Mouse (Mus musculus): ENCODE measurements around the gene Uap1l1. TPM values are rescaled to one million over a fixed set of nuclear protein-coding genes. Genes with fewer than 3 reads are reported as not detected.
A peak's percentile ranks its signal among the peaks of the same experiment; 100 is the strongest.

Gene Uap1l1
- polyA plus RNA-seq, 1 experiment from 2014 or later = 40.0 TPM

- Histone ChIP-seq H3K4me2 (ENCODE audit: low read depth, low read length) (peak within 1 kb of the TSS; percentile 97), H3K9me3 (replicated peaks; ENCODE audit: control insufficient read depth, low read length) (no peaks in the 10 kb centered on the region), H3K27me3 (ENCODE audit: control insufficient read depth, insufficient read depth, low read length) (no peaks in the 10 kb centered on the region), H3K27ac (ENCODE audit: low read length) (no peak within 1 kb of the TSS), H3K4me3 (replicated peaks; ENCODE audit: low read length) (peak within 1 kb of the TSS; percentile 64), H3K36me3 (ENCODE audit: control insufficient read depth, insufficient read depth, low read length) (0 out of 2 replicates have a peak, but pooled peaks cover 1% of the 10 kb centered on the region), H3K4me1 (ENCODE audit: control insufficient read depth, insufficient read depth, low read length) (peaks cover 12% of the 10 kb centered on the region; the same call in 1 of the 2 replicates), H3K9ac (ENCODE audit: low read length) (peak within 1 kb of the TSS; percentile 66)
- peak; percentile 83 for ATAC-seq (ENCODE audit: insufficient read depth, low FRiP score)
- WGBS = 4% methylated on average over 13 of the region's 13 CpGs
Observed at GRCm38 (mm10) chr2:25356208-25357079, 9.0 kb downstream of the Uap1l1 start, which contains the start of gene Dpp7. TSS of gene Dpp7 (minus strand) at chr2:25356359.

DNA sequence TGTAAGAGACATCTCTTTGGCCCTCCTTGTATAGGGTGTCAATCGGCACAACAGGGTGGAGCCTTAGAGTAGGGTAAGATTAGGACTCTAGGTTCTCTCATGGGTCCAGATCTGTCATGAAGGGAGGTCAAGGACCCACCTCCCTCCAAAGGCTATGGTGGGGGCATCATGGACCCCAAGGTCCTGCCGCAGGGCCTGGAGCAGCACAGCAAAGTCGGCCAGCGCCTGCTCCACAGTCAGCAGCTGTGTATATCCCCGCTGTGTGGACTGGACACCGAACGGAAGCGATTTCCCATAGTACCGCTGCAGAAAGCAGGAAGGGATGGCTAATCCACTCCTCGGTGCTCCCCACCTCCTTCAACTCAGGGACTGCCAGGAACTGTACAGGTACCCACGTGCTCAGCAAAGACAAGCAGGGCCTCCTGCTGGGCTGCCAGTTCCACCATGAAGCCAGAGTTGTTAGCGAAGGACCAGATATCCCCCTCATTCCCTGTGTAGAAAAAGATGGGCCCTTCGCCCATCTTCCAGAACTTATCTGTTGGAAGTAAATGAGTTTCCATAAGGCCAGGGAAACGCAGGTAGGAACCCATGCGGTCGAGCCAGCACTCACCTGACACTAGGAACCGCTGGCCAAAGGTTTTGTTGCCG lies 9.9 kb downstream of the Uap1l1 start:
- peaks cover 12% of the 10 kb centered on the region; the same call in 1 of the 2 replicates for H3K4me1 ChIP-seq (ENCODE audit: control insufficient read depth, insufficient read depth, low read length)
- ATAC-seq (ENCODE audit: insufficient read depth, low FRiP score) = no peak
- H3K4me2 ChIP-seq (ENCODE audit: low read depth, low read length) = peak overlapping the region; percentile 97
- H3K27me3 ChIP-seq (ENCODE audit: control insufficient read depth, insufficient read depth, low read length) = no peaks in the 10 kb centered on the region
- H3K4me3 ChIP-seq (replicated peaks; ENCODE audit: low read length) = peak overlapping the region; percentile 64
- 34% methylated on average over 18 of the region's 18 CpGs for WGBS
- H3K27ac ChIP-seq (ENCODE audit: low read length) = no peak overlapping the region
- H3K9ac ChIP-seq (ENCODE audit: low read length) = peak overlapping the region; percentile 66
- H3K36me3 ChIP-seq (ENCODE audit: control insufficient read depth, insufficient read depth, low read length) = 0 out of 2 replicates have a peak, but pooled peaks cover 9% of the 10 kb centered on the region
- H3K9me3 ChIP-seq (replicated peaks; ENCODE audit: control insufficient read depth, low read length) = no peaks in the 10 kb centered on the region

- H3K27ac ChIP-seq (ENCODE audit: low read length) = no peak overlapping the region
- 85% methylated on average over 6 of the region's 6 CpGs for WGBS
- no peak for ATAC-seq (ENCODE audit: insufficient read depth, low FRiP score)
- H3K4me2 ChIP-seq (ENCODE audit: low read depth, low read length) = no peak overlapping the region
- H3K9ac ChIP-seq (ENCODE audit: low read length) = no peak overlapping the region
- peaks cover 22% of the 10 kb centered on the region; the same call in 1 of the 2 replicates for H3K36me3 ChIP-seq (ENCODE audit: control insufficient read depth, insufficient read depth, low read length)
- H3K27me3 ChIP-seq (ENCODE audit: control insufficient read depth, insufficient read depth, low read length) = no peaks in the 10 kb centered on the region
- H3K4me3 ChIP-seq (replicated peaks; ENCODE audit: low read length) = no peak overlapping the region
- H3K9me3 ChIP-seq (replicated peaks; ENCODE audit: control insufficient read depth, low read length) = no peaks in the 10 kb centered on the region
- peaks cover 12% of the 10 kb centered on the region; the same call in 1 of the 2 replicates for H3K4me1 ChIP-seq (ENCODE audit: control insufficient read depth, insufficient read depth, low read length)
Observed at GRCm38 (mm10) chr2:25354211-25354610, 11.3 kb downstream of the Uap1l1 start.

DNA sequence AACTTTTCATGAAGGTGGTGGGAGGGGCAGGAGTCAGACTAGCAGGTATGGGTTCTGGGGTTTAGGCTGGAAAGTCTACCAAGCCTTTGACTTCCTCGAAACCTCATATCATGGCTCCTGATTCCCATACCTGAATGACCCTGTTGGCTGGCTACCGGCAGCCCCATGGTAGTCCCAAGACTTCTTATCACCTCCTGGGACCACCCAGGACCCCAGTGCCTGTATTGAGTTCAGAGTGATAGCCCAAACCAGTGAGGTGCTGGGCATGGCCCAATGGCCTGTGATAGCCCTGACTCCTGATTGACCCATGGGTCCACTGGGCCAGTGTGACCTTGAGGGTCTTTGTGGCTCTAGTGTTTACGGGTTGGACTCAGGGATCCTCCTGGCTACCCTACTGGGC lies 14.8 kb downstream of the Uap1l1 start:
- H3K27ac ChIP-seq (ENCODE audit: low read length) = no peak overlapping the region
- ATAC-seq (ENCODE audit: insufficient read depth, low FRiP score) = no peak
- peaks cover 31% of the 10 kb centered on the region for H3K36me3 ChIP-seq (ENCODE audit: control insufficient read depth, insufficient read depth, low read length)
- H3K4me2 ChIP-seq (ENCODE audit: low read depth, low read length) = no peak overlapping the region
- no peaks in the 10 kb centered on the region for H3K9me3 ChIP-seq (replicated peaks; ENCODE audit: control insufficient read depth, low read length)
- H3K27me3 ChIP-seq (ENCODE audit: control insufficient read depth, insufficient read depth, low read length) = no peaks in the 10 kb centered on the region
- no peak overlapping the region for H3K4me3 ChIP-seq (replicated peaks; ENCODE audit: low read length)
- 93% methylated on average over 3 of the region's 3 CpGs for WGBS
- no peak overlapping the region for H3K9ac ChIP-seq (ENCODE audit: low read length)
- H3K4me1 ChIP-seq (ENCODE audit: control insufficient read depth, insufficient read depth, low read length) = 0 out of 2 replicates have a peak, but pooled peaks cover 5% of the 10 kb centered on the region

GRCm38 (mm10) chr2:25349499-25349898 lies 16.0 kb downstream of the Uap1l1 start:
- Histone ChIP-seq H3K4me2 (ENCODE audit: low read depth, low read length) (no peak overlapping the region), H3K4me1 (ENCODE audit: control insufficient read depth, insufficient read depth, low read length) (no peaks in the 10 kb centered on the region), H3K36me3 (ENCODE audit: control insufficient read depth, insufficient read depth, low read length) (peaks cover 31% of the 10 kb centered on the region), H3K9ac (ENCODE audit: low read length) (no peak overlapping the region), H3K27ac (ENCODE audit: low read length) (no peak overlapping the region), H3K4me3 (replicated peaks; ENCODE audit: low read length) (no peak overlapping the region), H3K27me3 (ENCODE audit: control insufficient read depth, insufficient read depth, low read length) (no peaks in the 10 kb centered on the region), H3K9me3 (replicated peaks; ENCODE audit: control insufficient read depth, low read length) (no peaks in the 10 kb centered on the region)
- no peak for ATAC-seq (ENCODE audit: insufficient read depth, low FRiP score)
- 92% methylated on average over 4 of the region's 4 CpGs for WGBS

- WGBS = 89% methylated on average over 7 of the region's 7 CpGs
- no peaks in the 10 kb centered on the region for H3K27me3 ChIP-seq (ENCODE audit: control insufficient read depth, insufficient read depth, low read length)
- no peak overlapping the region for H3K4me2 ChIP-seq (ENCODE audit: low read depth, low read length)
- H3K4me3 ChIP-seq (replicated peaks; ENCODE audit: low read length) = no peak overlapping the region
- no peak for ATAC-seq (ENCODE audit: insufficient read depth, low FRiP score)
- H3K36me3 ChIP-seq (ENCODE audit: control insufficient read depth, insufficient read depth, low read length) = peaks cover 38% of the 10 kb centered on the region
- H3K27ac ChIP-seq (ENCODE audit: low read length) = no peak overlapping the region
- H3K9me3 ChIP-seq (replicated peaks; ENCODE audit: control insufficient read depth, low read length) = no peaks in the 10 kb centered on the region
- no peak overlapping the region for H3K9ac ChIP-seq (ENCODE audit: low read length)
- H3K4me1 ChIP-seq (ENCODE audit: control insufficient read depth, insufficient read depth, low read length) = no peaks in the 10 kb centered on the region
Observed at GRCm38 (mm10) chr2:25348162-25348561, 17.3 kb downstream of the Uap1l1 start.

GRCm38 (mm10) chr2:25338303-25338702 lies 27.2 kb downstream of the Uap1l1 start:
- 94% methylated on average over 6 of the region's 6 CpGs for WGBS
- Histone ChIP-seq H3K27ac (ENCODE audit: low read length) (no peak overlapping the region), H3K9me3 (replicated peaks; ENCODE audit: control insufficient read depth, low read length) (no peaks in the 10 kb centered on the region), H3K27me3 (ENCODE audit: control insufficient read depth, insufficient read depth, low read length) (no peaks in the 10 kb centered on the region), H3K36me3 (ENCODE audit: control insufficient read depth, insufficient read depth, low read length) (peaks cover 24% of the 10 kb centered on the region), H3K9ac (ENCODE audit: low read length) (no peak overlapping the region), H3K4me2 (ENCODE audit: low read depth, low read length) (no peak overlapping the region), H3K4me1 (ENCODE audit: control insufficient read depth, insufficient read depth, low read length) (peaks cover 4% of the 10 kb centered on the region), H3K4me3 (replicated peaks; ENCODE audit: low read length) (no peak overlapping the region)
- ATAC-seq (ENCODE audit: insufficient read depth, low FRiP score) = no peak

DNA sequence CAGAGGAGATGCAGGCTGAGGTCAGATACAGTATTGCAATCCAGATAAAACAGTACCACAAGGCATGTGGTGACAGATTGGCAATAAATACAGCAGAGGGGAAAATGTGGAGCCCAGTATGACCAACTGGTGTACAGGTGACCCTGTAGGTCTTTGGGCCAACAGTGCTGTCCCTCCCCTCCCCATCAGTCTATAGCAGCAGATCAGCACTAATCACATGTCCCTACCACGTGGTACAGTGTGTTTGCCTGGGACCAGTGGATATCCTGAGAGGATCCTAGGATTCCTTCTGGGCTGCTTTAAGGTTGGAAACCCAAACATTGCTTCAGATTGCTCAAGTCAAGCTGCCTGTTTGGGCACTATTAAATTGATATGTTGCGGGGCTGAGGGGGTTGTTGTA lies 31.9 kb downstream of the Uap1l1 start:
- Histone ChIP-seq H3K4me2 (ENCODE audit: low read depth, low read length) (peak overlapping the region; percentile 67), H3K4me3 (replicated peaks; ENCODE audit: low read length) (peak overlapping the region; percentile 67), H3K4me1 (ENCODE audit: control insufficient read depth, insufficient read depth, low read length) (peaks cover 14% of the 10 kb centered on the region), H3K27ac (ENCODE audit: low read length) (no peak overlapping the region), H3K27me3 (ENCODE audit: control insufficient read depth, insufficient read depth, low read length) (no peaks in the 10 kb centered on the region), H3K36me3 (ENCODE audit: control insufficient read depth, insufficient read depth, low read length) (peaks cover 21% of the 10 kb centered on the region), H3K9me3 (replicated peaks; ENCODE audit: control insufficient read depth, low read length) (no peaks in the 10 kb centered on the region), H3K9ac (ENCODE audit: low read length) (peak overlapping the region; percentile 81)
- WGBS = 65% methylated on average over 2 of the region's 2 CpGs
- ATAC-seq (ENCODE audit: insufficient read depth, low FRiP score) = no peak

All from stomach, embryonic 16.5 days (tissue).